22 mouse cellular contexts compared by ENCODE assay signal in the genomic region with DNA sequence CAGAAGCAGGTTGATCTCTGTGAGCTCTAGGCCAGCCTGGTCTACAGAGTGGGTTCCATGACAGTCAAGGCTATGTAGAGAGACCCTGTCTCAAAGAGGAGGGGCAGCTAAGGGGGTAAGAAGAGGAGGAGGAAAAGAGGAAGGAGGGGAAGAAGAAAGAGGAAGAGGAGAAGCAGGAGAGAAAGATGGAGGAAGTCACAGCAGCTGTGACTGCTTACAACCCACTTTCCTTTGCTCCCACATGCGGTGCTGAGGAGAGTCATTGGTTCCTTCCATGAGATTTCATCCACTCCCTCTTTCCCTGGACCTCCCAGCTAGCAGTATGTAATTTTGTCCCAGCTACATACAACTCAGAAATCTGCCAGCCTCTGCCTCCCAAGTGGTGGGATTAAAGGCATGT.
"Had no signal": no experiment of that assay in that cellular context is flagged by ENCODE, and none has a peak within 500 bp of the region (broad histone marks: within the 10 kb centered on the region; RNA-seq: fewer than 3 reads in every experiment).

No protein-coding gene starts in this region.

- DNase-seq: liver, postnatal 0 days; lung, adult 2 months; lung, postnatal 14 days; lung, postnatal 36 days; midbrain, embryonic 14.5 days; retina, postnatal 1 day; right cerebral cortex, adult 18-20 months; right cerebral cortex, postnatal 25 days; right cerebral cortex, postnatal 4 days; spleen, adult 18-20 months; thymus, adult 18-20 months; thymus, postnatal 14 days; thymus, postnatal 36 days had no signal

- H3K9me3 ChIP-seq: lung, embryonic 15.5 days; midbrain, embryonic 10.5 days; midbrain, embryonic 12.5 days; neural tube, embryonic 13.5 days; neural tube, embryonic 15.5 days had no signal

- H3K9ac ChIP-seq: liver, postnatal 0 days; lung, embryonic 15.5 days; midbrain, embryonic 12.5 days; neural tube, embryonic 13.5 days; neural tube, embryonic 15.5 days had no signal

- H3K27ac ChIP-seq: lung, embryonic 15.5 days; macrophage; midbrain, embryonic 10.5 days; midbrain, embryonic 12.5 days; neural tube, embryonic 13.5 days; neural tube, embryonic 15.5 days had no signal

- ATAC-seq: liver, postnatal 0 days; lung, postnatal 0 days; midbrain, embryonic 16.5 days had no signal

- H3K4me1 ChIP-seq: lung, embryonic 15.5 days; midbrain, embryonic 10.5 days; midbrain, embryonic 12.5 days; neural tube, embryonic 13.5 days; neural tube, embryonic 15.5 days had no signal

- H3K36me3 ChIP-seq: lung, embryonic 15.5 days; midbrain, embryonic 10.5 days; midbrain, embryonic 12.5 days; neural tube, embryonic 13.5 days; neural tube, embryonic 15.5 days had no signal

- H3K4me3 ChIP-seq: lung, embryonic 15.5 days; midbrain, embryonic 10.5 days; midbrain, embryonic 12.5 days; myocyte; neural tube, embryonic 13.5 days; neural tube, embryonic 15.5 days had no signal

- H3K27me3 ChIP-seq: lung, embryonic 15.5 days; midbrain, embryonic 12.5 days; neural tube, embryonic 13.5 days; neural tube, embryonic 15.5 days had no signal
